ENCODE assay signal across 17 mouse cellular contexts in the genomic region with DNA sequence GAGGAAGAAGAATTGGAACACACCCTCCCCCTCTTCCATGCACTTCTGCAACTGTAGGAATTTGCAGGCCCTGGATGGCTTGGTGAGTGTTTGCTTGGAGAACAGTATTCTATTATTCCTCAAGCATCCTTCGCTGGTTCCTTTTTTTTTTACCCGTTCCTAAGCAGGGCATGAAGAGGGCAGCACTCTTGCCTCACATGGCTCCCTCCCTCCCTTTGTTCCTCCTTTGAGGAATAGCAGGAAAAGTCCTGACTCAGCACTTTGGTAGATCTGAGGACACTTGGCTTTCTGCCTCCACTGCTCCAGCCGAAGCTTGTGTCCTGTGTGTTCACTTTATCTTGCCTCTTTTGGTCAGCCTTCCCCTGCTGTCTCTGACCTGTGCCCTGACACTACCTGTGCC.
DNase-seq lines count a peak whose midpoint lies in the region; ATAC-seq and TF ChIP-seq lines count a peak whose summit lies in the region.
"Had no signal": no experiment of that assay in that cellular context is flagged by ENCODE, and none has a peak within 500 bp of the region (broad histone marks: within the 10 kb centered on the region; RNA-seq: fewer than 3 reads in every experiment).

No protein-coding gene starts in this region.

- 0 out of 2 replicates have a peak overlapping the region, but pooled peaks have one; percentile 36 for H3K9ac ChIP-seq in kidney, embryonic 16.5 days (replicated peaks; ENCODE audit: low read length)
- H3K9ac ChIP-seq in CH12.LX (ENCODE audit: insufficient read depth, low read depth) (no peak overlapping the region), MEL (ENCODE audit: control insufficient read depth, low read depth, low read length, poor library complexity, severe bottlenecking) (no peak overlapping the region)
- 0 out of 2 replicates have a peak overlapping the region, but pooled peaks have one; percentile 35 for H3K9ac ChIP-seq in lung, embryonic 16.5 days (ENCODE audit: low read length)
- H3K9ac ChIP-seq: embryonic facial prominence, embryonic 15.5 days; forebrain, postnatal 0 days; heart, embryonic 15.5 days; hindbrain, embryonic 15.5 days; liver, embryonic 13.5 days; midbrain, embryonic 12.5 days; neural tube, embryonic 12.5 days had no signal

- H3K79me2 ChIP-seq in CH12.LX (replicated peaks; ENCODE audit: control insufficient read depth, extremely low read depth, insufficient read depth, poor library complexity, severe bottlenecking) (no peaks in the 10 kb centered on the region), MEL (ENCODE audit: control insufficient read depth, insufficient read depth, low read length, poor library complexity) (no peaks in the 10 kb centered on the region)

- no peaks in the 10 kb centered on the region for H3K36me3 ChIP-seq in kidney, embryonic 16.5 days (ENCODE audit: insufficient read depth, low read length)
- H3K36me3 ChIP-seq in CH12.LX (replicated peaks in 1 of 2; ENCODE audit: control insufficient read depth in 1 of 2, insufficient read depth in 1 of 2, low read length in 1 of 2) (no peaks in the 10 kb centered on the region), MEL (ENCODE audit: control insufficient read depth in 1 of 2, insufficient read depth in 2 of 2, low read length in 2 of 2) (no peaks in the 10 kb centered on the region)
- no peaks in the 10 kb centered on the region for H3K36me3 ChIP-seq in lung, embryonic 16.5 days (ENCODE audit: control insufficient read depth, insufficient read depth, low read length)
- H3K36me3 ChIP-seq: embryonic facial prominence, embryonic 15.5 days; heart, embryonic 15.5 days; hindbrain, embryonic 15.5 days; liver, embryonic 13.5 days; midbrain, embryonic 12.5 days; neural tube, embryonic 12.5 days had no signal

- TF ChIP-seq RAD21 in CH12.LX (IDR thresholded peaks at IDR 0.05; ENCODE audit: low read depth, low read length) (no peak), MEL (IDR thresholded peaks at IDR 0.05; ENCODE audit: low read depth, low read length) (no peak)

- TF ChIP-seq POLR2A in CH12.LX (IDR thresholded peaks at IDR 0.05; ENCODE audit: low read depth, low read length) (no peak), MEL (IDR thresholded peaks at IDR 0.05; ENCODE audit: control insufficient read depth in 1 of 2, insufficient read depth in 1 of 2, low read depth in 1 of 2, low read length in 2 of 2, poor library complexity in 1 of 2) (no peak)

- no peaks in the 10 kb centered on the region for H3K27me3 ChIP-seq in kidney, embryonic 16.5 days (ENCODE audit: insufficient read depth, low read length)
- H3K27me3 ChIP-seq in CH12.LX (replicated peaks) (no peaks in the 10 kb centered on the region), MEL (ENCODE audit: control insufficient read depth in 1 of 2, insufficient read depth in 2 of 2, low read length in 2 of 2) (no peaks in the 10 kb centered on the region)
- H3K27me3 ChIP-seq in lung, embryonic 16.5 days (ENCODE audit: control insufficient read depth, insufficient read depth, low read depth, low read length): no peaks in the 10 kb centered on the region
- H3K27me3 ChIP-seq: embryonic facial prominence, embryonic 15.5 days; heart, embryonic 15.5 days; hindbrain, embryonic 15.5 days; liver, embryonic 13.5 days; midbrain, embryonic 12.5 days; neural tube, embryonic 12.5 days had no signal

- no peaks in the 10 kb centered on the region for H3K9me3 ChIP-seq in kidney, embryonic 16.5 days (ENCODE audit: low read length)
- H3K9me3 ChIP-seq in CH12.LX (replicated peaks; ENCODE audit: low read length): no peaks in the 10 kb centered on the region
- no peaks in the 10 kb centered on the region for H3K9me3 ChIP-seq in MEL (replicated peaks; ENCODE audit: insufficient read depth, low read length)
- H3K9me3 ChIP-seq in lung, embryonic 16.5 days (ENCODE audit: control insufficient read depth, low read length): no peaks in the 10 kb centered on the region
- H3K9me3 ChIP-seq: embryonic facial prominence, embryonic 15.5 days; heart, embryonic 15.5 days; hindbrain, embryonic 15.5 days; liver, embryonic 13.5 days; midbrain, embryonic 12.5 days; neural tube, embryonic 12.5 days had no signal

- no peak overlapping the region for H3K27ac ChIP-seq in kidney, embryonic 16.5 days (ENCODE audit: low read length)
- no peak overlapping the region for H3K27ac ChIP-seq in CH12.LX (ENCODE audit: insufficient read depth, low read depth)
- no peak overlapping the region for H3K27ac ChIP-seq in MEL (ENCODE audit: control insufficient read depth, low read depth, low read length)
- H3K27ac ChIP-seq in lung, embryonic 16.5 days (ENCODE audit: low read length): peak overlapping the region; percentile 75
- H3K27ac ChIP-seq: embryonic facial prominence, embryonic 15.5 days; heart, embryonic 15.5 days; hindbrain, embryonic 15.5 days; layer of hippocampus, adult 2 months; liver, embryonic 13.5 days; midbrain, embryonic 12.5 days; neural tube, embryonic 12.5 days had no signal

- no peak overlapping the region for H3K4me2 ChIP-seq in kidney, embryonic 16.5 days (replicated peaks; ENCODE audit: low read depth, low read length)
- H3K4me2 ChIP-seq in CH12.LX (ENCODE audit: insufficient read depth, low read depth, poor library complexity, severe bottlenecking): no peak overlapping the region
- 0 out of 2 replicates have a peak overlapping the region, but pooled peaks have one; percentile 10 for H3K4me2 ChIP-seq in lung, embryonic 16.5 days (ENCODE audit: low read depth, low read length)
- H3K4me2 ChIP-seq: embryonic facial prominence, embryonic 15.5 days; heart, embryonic 15.5 days; hindbrain, embryonic 15.5 days; liver, embryonic 13.5 days; midbrain, embryonic 12.5 days; neural tube, embryonic 12.5 days had no signal

- in situ Hi-C loops in CH12.LX (cut with MboI; ENCODE audit: low pct_ligation_motif_present, low pct_unique_long_range_greater_than_20kb, low sequenced_read_pairs): no loop called here

- TF ChIP-seq CTCF in CH12.LX (conservative IDR thresholded peaks at IDR 0.05 in 1 of 2, IDR thresholded peaks at IDR 0.05 in 1 of 2; ENCODE audit: low read depth in 2 of 2, low read length in 2 of 2) (no peak), MEL (IDR thresholded peaks at IDR 0.05 in 2 of 3, conservative IDR thresholded peaks at IDR 0.05 in 1 of 3; ENCODE audit: control insufficient read depth in 1 of 3, insufficient read depth in 1 of 3, low read depth in 2 of 3, low read length in 3 of 3, poor library complexity in 1 of 3, severe bottlenecking in 1 of 3) (no peak)

- H3K4me1 ChIP-seq in kidney, embryonic 16.5 days (ENCODE audit: insufficient read depth, low read length): peaks cover 8% of the 10 kb centered on the region; the same call in 1 of the 2 replicates
- H3K4me1 ChIP-seq in CH12.LX (ENCODE audit: control insufficient read depth in 1 of 2, insufficient read depth in 2 of 2): peaks cover 0 to 3% of the 10 kb centered on the region in 2 experiments; a peak in 1 of 4 replicates
- no peaks in the 10 kb centered on the region for H3K4me1 ChIP-seq in MEL (ENCODE audit: control insufficient read depth in 1 of 2, insufficient read depth in 2 of 2, low read length in 2 of 2)
- H3K4me1 ChIP-seq in lung, embryonic 16.5 days (replicated peaks; ENCODE audit: control insufficient read depth, insufficient read depth, low read length): peaks cover 11% of the 10 kb centered on the region
- H3K4me1 ChIP-seq: embryonic facial prominence, embryonic 15.5 days; hindbrain, embryonic 15.5 days; liver, embryonic 13.5 days; midbrain, embryonic 12.5 days; neural tube, embryonic 12.5 days had no signal

- ATAC-seq in kidney, embryonic 16.5 days (ENCODE audit: low FRiP score, low TSS enrichment): no peak
- peak; percentile 88 for ATAC-seq in lung, embryonic 16.5 days (ENCODE audit: low read depth)
- ATAC-seq: forebrain, postnatal 0 days had no signal

- H3K4me3 ChIP-seq in kidney, embryonic 16.5 days (ENCODE audit: low read length): no peak overlapping the region
- H3K4me3 ChIP-seq in CH12.LX (replicated peaks in 1 of 3; ENCODE audit: low read depth in 2 of 3, low read length in 2 of 3, poor library complexity in 1 of 3): no peak overlapping the region
- H3K4me3 ChIP-seq in MEL (ENCODE audit: control insufficient read depth in 1 of 2, insufficient read depth in 1 of 2, low read depth in 2 of 2, low read length in 2 of 2): no peak overlapping the region
- H3K4me3 ChIP-seq in lung, embryonic 16.5 days (ENCODE audit: low read length): no peak overlapping the region
- H3K4me3 ChIP-seq: embryonic facial prominence, embryonic 15.5 days; heart, embryonic 15.5 days; hindbrain, embryonic 15.5 days; layer of hippocampus, adult 2 months; liver, embryonic 13.5 days; midbrain, embryonic 12.5 days; neural tube, embryonic 12.5 days had no signal

- dilution Hi-C loops in CH12.LX (cut with MboI; ENCODE audit: extremely low pct_ligation_motif_present, extremely low pct_unique_long_range_greater_than_20kb, low sequenced_read_pairs): no loop called here

- no peak for TF ChIP-seq EP300 in CH12.LX (IDR thresholded peaks at IDR 0.05; ENCODE audit: low read length)
- TF ChIP-seq EP300 in MEL (IDR thresholded peaks at IDR 0.05; ENCODE audit: low read depth in 1 of 2, low read length in 2 of 2): no peak

- DNase-seq in kidney, adult 11 months: no peak
- no peak for DNase-seq in CH12.LX (ENCODE audit: extremely low read depth)
- no peak for DNase-seq in MEL (ENCODE audit: low read depth, low spot score)
- no peak for DNase-seq in heart, postnatal 4 days
- DNase-seq in spleen, postnatal 4 days (ENCODE audit: low spot score in 2 of 2): no peak
- DNase-seq: cerebellum, adult 9-10 months; forebrain, postnatal 0 days; gastrocnemius, postnatal 36 days; liver, embryonic 13.5 days had no signal

- 24% methylated on average over 3 of the region's 3 CpGs for WGBS in kidney, embryonic 16.5 days
- 1% methylated on average over 3 of the region's 3 CpGs for WGBS in lung, embryonic 16.5 days

TF ChIP-seq in CH12.LX, 34 proteins besides CTCF, POLR2A, EP300 and RAD21 (continues in another document):
- TF ChIP-seq ZMIZ1 (IDR thresholded peaks at IDR 0.05; ENCODE audit: low read depth, low read length) (no peak), MAFK (IDR thresholded peaks at IDR 0.05; ENCODE audit: insufficient replicate concordance, low read length) (peak; percentile 79), MAX (IDR thresholded peaks at IDR 0.05; ENCODE audit: low read length) (no peak), JUN (IDR thresholded peaks at IDR 0.05; ENCODE audit: insufficient read depth, low read depth, low read length) (no peak), ZNF384 (IDR thresholded peaks at IDR 0.05; ENCODE audit: low read depth, low read length) (no peak), SMC3 (IDR thresholded peaks at IDR 0.05; ENCODE audit: low read depth, low read length) (no peak)

TF ChIP-seq in MEL, 35 proteins besides CTCF, POLR2A, EP300 and RAD21 (continues in another document):
- TF ChIP-seq POLR2AphosphoS5 (IDR thresholded peaks at IDR 0.05; ENCODE audit: borderline replicate concordance, low read depth, low read length) (no peak), USF1 (IDR thresholded peaks at IDR 0.05; ENCODE audit: low read depth, low read length) (no peak), CHD1 (IDR thresholded peaks at IDR 0.05; ENCODE audit: low read depth, low read length) (no peak), ELF1 (IDR thresholded peaks at IDR 0.05; ENCODE audit: low read depth, low read length) (no peak), MAX (IDR thresholded peaks at IDR 0.05; ENCODE audit: low read length) (no peak), ZC3H11A (IDR thresholded peaks at IDR 0.05; ENCODE audit: low read depth, low read length) (no peak), BHLHE40 (IDR thresholded peaks at IDR 0.05; ENCODE audit: borderline replicate concordance, low read depth, low read length) (no peak)

Comparison
In these comparisons a context has a peak if more than half of its experiments do, and no peak if none do; other contexts are left out.
1. H3K9ac ChIP-seq: peak in kidney, embryonic 16.5 days (single experiment) and lung, embryonic 16.5 days (single experiment); none in CH12.LX (single experiment) and MEL (single experiment).